Mouse (Mus musculus) hindbrain, postnatal 0 days (tissue): ENCODE results near the gene Prdm9. TPM values are rescaled to one million over a fixed set of nuclear protein-coding genes. Genes with fewer than 3 reads are reported as not detected.
A peak's percentile ranks its signal among the peaks of the same experiment; 100 is the strongest.

Experiments used
- ATAC-seq: fragments of 200-750 bp; cut with Nextera tagmentation; 2 replicates; pipeline ENCODE4 v1.8.0; 2017; ENCODE audit warnings: mild to moderate bottlenecking, moderate TSS enrichment, moderate library complexity
- DNase-seq: peaks from one replicate; pipeline ENCODE4 v3.0.0-alpha.2; 2015; ENCODE audit warnings: low spot score
- H3K27ac ChIP-seq: fragments of 300-500 bp; sonication (generic); 2 replicates; pipeline ENCODE4 v1.5.1; 2014; ENCODE audit warnings: mild to moderate bottlenecking
- H3K27me3 ChIP-seq: fragments of 300-500 bp; sonication (generic); 2 replicates; pipeline ENCODE4 v1.6.1; 2014; ENCODE audit warnings: low read length, mixed read lengths; ENCODE audit not compliant: insufficient read depth
- H3K36me3 ChIP-seq: fragments of 300-500 bp; sonication (generic); 2 replicates; pipeline ENCODE4 v1.6.1; 2014; ENCODE audit warnings: low read length, mixed read lengths; ENCODE audit not compliant: insufficient read depth
- H3K4me1 ChIP-seq: fragments of 300-500 bp; sonication (generic); 2 replicates; pipeline ENCODE4 v1.6.1; 2014; ENCODE audit warnings: antibody characterized with exemption, low read length, mixed read lengths; ENCODE audit not compliant: insufficient read depth
- H3K4me2 ChIP-seq: fragments of 300-500 bp; sonication (generic); 2 replicates; pipeline ENCODE4 v1.6.1; 2014; ENCODE audit warnings: low read depth, mild to moderate bottlenecking, low read length, moderate library complexity, mixed read lengths
- H3K4me3 ChIP-seq: fragments of 300-500 bp; sonication (generic); 2 replicates; pipeline ENCODE4 v1.5.1; 2014; ENCODE audit warnings: low read length
- H3K9ac ChIP-seq: fragments of 300-500 bp; sonication (generic); replicated peaks from 2 replicates; pipeline ENCODE4 v1.6.1; 2014; ENCODE audit warnings: mild to moderate bottlenecking, low read length, moderate library complexity, mixed read lengths
- H3K9me3 ChIP-seq: fragments of 300-500 bp; sonication (generic); 2 replicates; pipeline ENCODE4 v1.6.1; 2016; ENCODE audit warnings: low read length, mixed read lengths
- CTCF ChIP-seq: IDR thresholded peaks from 2 replicates; pipeline ENCODE4 v1.5.1; 2016; ENCODE audit warnings: antibody characterized with exemption, control low read depth, low read depth
- WGBS: fragments of 180-500 bp; shearing (Covaris S2); extraction: QIAGEN DNeasy Blood & Tissue Kit; methylation state at CpG from one replicate; pipeline ENCODE4 v1.1.7; 2014; 5-methylcytosine and 5-hydroxymethylcytosine counted together
- polyA plus RNA-seq: library from polyadenylated mRNA; unstranded; fragments of >200 nt; fragmentation: Nextera tagmentation; extraction: Ambion mirVana; gene quantifications from 2 replicates; pipeline ENCODE4 v1.2.1, GENCODE M21; 2015
- total RNA-seq: library from RNA; depleted of rRNA; stranded (reverse); fragments of >200 nt; gene quantifications from 2 replicates; pipeline ENCODE4 v1.2.3, GENCODE M21; 2014; rRNA removed

The Prdm9 gene
- total and polyA plus RNA-seq, 2 experiments from 2014 or later = 0.76 to 0.94 TPM

DNA sequence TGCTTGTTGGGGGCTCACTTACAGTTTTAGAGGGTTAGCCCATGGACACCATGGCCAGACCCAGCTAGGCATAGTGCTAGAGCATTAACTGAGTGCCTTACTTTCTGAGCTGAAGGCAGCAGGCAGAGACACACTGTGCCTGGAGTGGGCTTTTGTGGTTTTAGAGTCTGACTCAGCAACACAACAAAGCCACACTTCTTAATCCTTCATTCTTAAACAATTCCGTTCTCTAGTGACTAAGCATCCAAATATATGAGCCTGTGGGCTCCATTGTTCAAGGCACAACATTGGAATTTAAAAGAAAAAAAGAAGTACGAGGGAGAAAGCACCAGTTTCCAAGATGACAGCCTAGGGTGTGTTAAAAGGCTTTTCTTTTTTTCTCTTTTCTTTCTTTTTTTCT is 53.5 kb downstream of the Prdm9 start:
- WGBS = 89% methylated on average over 2 of the region's 2 CpGs
- TF ChIP-seq CTCF = no peak
- DNase-seq = no peak

DNA sequence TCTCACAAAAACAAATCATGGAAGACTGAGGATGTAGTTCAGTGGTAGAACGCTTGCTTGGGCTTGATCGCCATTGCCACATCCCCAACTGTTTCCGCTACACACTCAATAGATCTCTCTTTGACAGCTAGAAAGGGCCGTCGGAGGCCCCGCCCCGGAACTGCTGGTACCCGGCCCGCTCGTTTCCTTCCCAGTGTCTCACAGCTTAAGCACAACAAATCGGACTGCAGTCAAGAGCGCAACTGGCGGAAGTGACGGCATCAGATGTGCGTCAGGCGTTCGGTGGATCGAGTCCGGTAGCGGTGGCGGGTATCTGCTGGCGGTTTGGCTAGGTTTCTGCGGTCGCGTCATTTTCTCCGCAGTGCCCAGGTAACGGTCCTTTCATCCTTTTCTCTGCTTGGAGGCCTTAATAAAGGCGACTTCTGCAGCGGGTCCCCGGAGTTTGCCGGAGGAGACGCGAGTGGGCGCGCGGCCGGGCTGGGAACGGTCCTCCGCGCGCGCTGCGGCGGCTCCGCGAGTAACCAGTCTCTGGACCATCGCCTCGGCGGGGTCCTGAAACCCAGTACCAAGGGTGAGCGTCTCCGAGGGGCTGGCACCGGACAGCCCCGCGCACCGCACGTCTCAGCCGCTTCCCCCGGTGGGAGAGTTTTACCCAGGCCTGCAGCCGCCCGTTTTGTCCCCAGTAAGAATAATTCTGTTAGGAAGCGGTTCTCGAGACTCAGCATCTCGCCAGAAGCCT is 64.3 kb downstream of the Prdm9 start, which contains the start of the genes Psmb1 and Tbp:
Gene Psmb1 (minus strand): TSS at position 96 of the 739 bp plus-strand sequence.
Gene Tbp (plus strand): TSS at position 233 of the 739 bp plus-strand sequence.
- TF ChIP-seq CTCF = no peak
- peak within 1 kb of the TSS; percentile 92 for H3K4me2 ChIP-seq
- H3K36me3 ChIP-seq = peaks cover 12% of the 10 kb centered on the region
- under 1% methylated on average over 63 of the region's 63 CpGs for WGBS
- no peaks in the 10 kb centered on the region for H3K9me3 ChIP-seq
- no peaks in the 10 kb centered on the region for H3K27me3 ChIP-seq
- peak; percentile 93 for ATAC-seq
- H3K4me3 ChIP-seq = peak within 1 kb of the TSS; percentile 86
- DNase-seq = peak; percentile 99
- peak within 1 kb of the TSS; percentile 98 for H3K27ac ChIP-seq
- H3K9ac ChIP-seq = peak within 1 kb of the TSS; percentile 92
- H3K4me1 ChIP-seq = peaks cover 15% of the 10 kb centered on the region

More for the DNA sequence above, 53.5 kb downstream of the Prdm9 start:
- no peak for ATAC-seq
- no peak overlapping the region for H3K9ac ChIP-seq
- no peaks in the 10 kb centered on the region for H3K4me1 ChIP-seq
- no peaks in the 10 kb centered on the region for H3K9me3 ChIP-seq
- no peak overlapping the region for H3K27ac ChIP-seq
- no peak overlapping the region for H3K4me3 ChIP-seq
- no peaks in the 10 kb centered on the region for H3K27me3 ChIP-seq
- H3K36me3 ChIP-seq = peaks cover 68% of the 10 kb centered on the region
- no peak overlapping the region for H3K4me2 ChIP-seq

DNA sequence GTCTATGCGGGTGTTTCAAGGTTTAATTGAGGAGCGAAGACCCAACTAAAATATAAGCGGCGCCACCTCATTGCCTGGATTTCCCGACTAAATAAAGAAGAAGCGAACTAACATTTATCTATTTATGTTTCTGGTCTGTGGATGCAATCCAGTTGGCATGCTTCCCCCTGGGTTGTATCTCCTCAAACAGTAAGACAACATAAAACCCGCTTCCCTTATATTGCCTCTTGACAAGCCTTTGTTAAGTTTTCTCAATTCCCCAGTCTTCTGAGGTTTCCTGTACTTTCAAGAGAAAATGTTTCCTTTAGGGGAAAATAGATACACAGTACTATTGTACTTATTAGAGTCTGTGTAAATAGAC is 65.4 kb downstream of the Prdm9 start:
- peaks cover 15% of the 10 kb centered on the region for H3K4me1 ChIP-seq
- no peaks in the 10 kb centered on the region for H3K27me3 ChIP-seq
- DNase-seq (no peak), ATAC-seq (no peak)
- peak overlapping the region; percentile 92 for H3K4me2 ChIP-seq
- H3K4me3 ChIP-seq = peak overlapping the region; percentile 86
- H3K9me3 ChIP-seq = no peaks in the 10 kb centered on the region
- peak overlapping the region; percentile 98 for H3K27ac ChIP-seq
- peak overlapping the region; percentile 88; the same call in 1 of the 2 replicates for H3K9ac ChIP-seq
- TF ChIP-seq CTCF = no peak
- WGBS = 40% methylated on average over 7 of the region's 7 CpGs
- peaks cover under 1% of the 10 kb centered on the region; the same call in 1 of the 2 replicates for H3K36me3 ChIP-seq

DNA sequence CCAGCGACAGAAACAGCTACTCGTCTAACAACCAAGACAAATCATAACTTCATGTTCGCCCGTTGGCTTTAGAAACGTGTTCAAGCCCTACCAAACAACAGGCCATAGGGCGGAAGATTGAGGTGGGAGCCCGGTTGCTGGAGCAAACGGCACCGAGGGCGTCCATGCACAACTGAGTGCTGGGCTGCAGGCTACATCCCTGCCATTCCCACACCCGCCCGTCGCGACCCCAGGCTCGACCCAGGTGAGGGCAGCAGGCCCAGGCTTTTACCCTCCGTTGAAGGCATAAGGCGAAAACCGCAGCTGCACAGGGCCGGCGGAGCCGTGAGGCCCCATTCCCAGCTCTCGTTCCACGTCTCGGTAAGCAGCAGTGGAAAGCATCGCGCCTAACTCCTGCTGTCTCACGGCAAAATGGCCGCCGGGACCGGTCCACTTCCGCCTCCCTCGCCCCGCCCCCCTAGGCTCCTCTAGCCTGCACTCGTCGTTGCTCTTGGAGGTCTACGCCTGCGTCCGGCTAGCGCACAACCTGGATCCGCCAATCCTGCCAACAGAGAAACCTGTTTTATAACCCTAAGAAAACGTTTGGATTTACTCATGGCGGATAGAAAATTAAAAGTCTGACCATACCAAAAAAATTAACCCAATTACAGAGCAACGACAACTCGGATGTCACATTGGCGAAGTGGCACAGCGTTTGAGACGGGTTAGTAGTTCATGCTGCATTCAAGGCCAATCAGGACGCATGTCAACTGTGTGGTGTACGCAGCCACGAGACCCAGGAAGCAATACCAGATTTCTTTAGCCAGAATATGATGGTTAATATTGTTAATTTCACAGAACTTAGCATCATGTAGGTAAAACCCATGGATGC is 66.0 kb downstream of the Prdm9 start:
- Histone ChIP-seq H3K4me1 (peaks cover 15% of the 10 kb centered on the region), H3K36me3 (peaks cover 4% of the 10 kb centered on the region), H3K9ac (peak overlapping the region; percentile 88), H3K9me3 (no peaks in the 10 kb centered on the region), H3K4me3 (peak overlapping the region; percentile 86), H3K27ac (peak overlapping the region; percentile 98), H3K4me2 (peak overlapping the region; percentile 92), H3K27me3 (no peaks in the 10 kb centered on the region)
- ATAC-seq (peak; percentile 97), DNase-seq (peak; percentile 97)
- TF ChIP-seq CTCF = 0 out of 2 replicates have a peak, but pooled peaks have one; percentile 2
- WGBS = under 1% methylated on average over 50 of the region's 50 CpGs

Other genes starting within 250 kb of the Prdm9 start
- gene Dll1, start 187.5 kb downstream of the Prdm9 start, total RNA-seq = 34.3 and 44.2 TPM in 2 replicates
- gene Dll1, start 187.5 kb downstream of the Prdm9 start, polyA plus RNA-seq = 10.1 and 10.9 TPM in 2 replicates
- gene Fam120b, start 168.2 kb downstream of the Prdm9 start, total RNA-seq = 36.8 and 40.8 TPM in 2 replicates
- 29.4 and 31.7 TPM in 2 replicates for gene Fam120b, start 168.2 kb downstream of the Prdm9 start, polyA plus RNA-seq
- 91.8 and 101 TPM in 2 replicates for gene Psmb1, start 64.6 kb downstream of the Prdm9 start, total RNA-seq
- 273 TPM in 2 replicates for gene Psmb1, start 64.6 kb downstream of the Prdm9 start, polyA plus RNA-seq
- gene Tbp, start 64.5 kb downstream of the Prdm9 start, total RNA-seq = 56.3 and 57.4 TPM in 2 replicates
- gene Tbp, start 64.5 kb downstream of the Prdm9 start, polyA plus RNA-seq = 40.6 and 42.8 TPM in 2 replicates
- 51.5 and 68.4 TPM in 2 replicates for gene Pdcd2, start 37.1 kb downstream of the Prdm9 start, total RNA-seq
- 48.7 and 49.2 TPM in 2 replicates for gene Pdcd2, start 37.1 kb downstream of the Prdm9 start, polyA plus RNA-seq
- 15.1 and 15.6 TPM in 2 replicates for gene Chd1, start 140.6 kb upstream of the Prdm9 start, total RNA-seq
- gene Chd1, start 140.6 kb upstream of the Prdm9 start, polyA plus RNA-seq = 14.5 and 16.7 TPM in 2 replicates